Comparison of ENCODE assay signal across 8 mouse cellular contexts in genomic region chr4:133085011-133085782, GRCm38 (mm10). TPM values are rescaled to one million over a fixed set of nuclear protein-coding genes. Genes with fewer than 3 reads are reported as not detected.
DNase-seq lines count a peak whose midpoint lies in the region; TF ChIP-seq lines count a peak whose summit lies in the region.

No protein-coding gene starts in this region.

- H3K4me3 ChIP-seq in embryonic facial prominence, embryonic 10.5 days, result peak overlapping the region; percentile 59
- peak overlapping the region; percentile 57 for H3K4me3 ChIP-seq in small intestine, adult 2 months (ENCODE audit: low read depth, low read length)

- TF ChIP-seq CTCF in small intestine, adult 2 months (IDR thresholded peaks at IDR 0.05; ENCODE audit: extremely low read depth, insufficient read length, insufficient replicate concordance, low read depth, low read length), result no peak

- DNase-seq in adrenal gland, adult (ENCODE audit: inconsistent age in 2 of 2, low spot score in 1 of 2), result peak; percentile 74 to 83
- no peak for DNase-seq in adrenal gland, postnatal 4 days (ENCODE audit: low spot score in 2 of 2)
- peak; percentile 69 for DNase-seq in R1 (ENCODE audit: low read depth, low spot score)
- DNase-seq in embryonic facial prominence, embryonic 10.5 days (ENCODE audit: low spot score), result peak; percentile 67
- peak; percentile 62 for DNase-seq in heart, postnatal 4 days
- peak; percentile 51 to 64 for DNase-seq in layer of hippocampus, postnatal 14 days (ENCODE audit: low spot score in 2 of 2)
- peak; percentile 60 for DNase-seq in lung, postnatal 36 days

- peaks cover 2% of the 10 kb centered on the region; the same call in 1 of the 2 replicates for H3K36me3 ChIP-seq in embryonic facial prominence, embryonic 10.5 days (replicated peaks)
- no peaks in the 10 kb centered on the region for H3K36me3 ChIP-seq in small intestine, adult 2 months (ENCODE audit: control insufficient read depth, insufficient read depth, low read length)

- H3K27me3 ChIP-seq in embryonic facial prominence, embryonic 10.5 days (replicated peaks; ENCODE audit: low read depth, poor library complexity, severe bottlenecking), result peaks cover 39% of the 10 kb centered on the region
- H3K27me3 ChIP-seq in small intestine, adult 2 months (ENCODE audit: control insufficient read depth, insufficient read depth, low read length), result no peaks in the 10 kb centered on the region

- TF ChIP-seq POLR2A in small intestine, adult 2 months (IDR thresholded peaks at IDR 0.05; ENCODE audit: low read depth, low read length), result no peak

- H3K27ac ChIP-seq in embryonic facial prominence, embryonic 10.5 days (replicated peaks), result peak overlapping the region; percentile 73
- peak overlapping the region; percentile 84 for H3K27ac ChIP-seq in small intestine, adult 2 months (ENCODE audit: insufficient read depth, low read depth, low read length)

- 1% methylated on average over 53 of the region's 53 CpGs for WGBS in embryonic facial prominence, embryonic 10.5 days
- 2% methylated on average over 53 of the region's 53 CpGs for WGBS in small intestine, adult 2 months

- peaks cover 48% of the 10 kb centered on the region for H3K4me1 ChIP-seq in embryonic facial prominence, embryonic 10.5 days
- H3K4me1 ChIP-seq in small intestine, adult 2 months (ENCODE audit: control insufficient read depth, insufficient read depth, insufficient read length, low read length), result peaks cover 38% of the 10 kb centered on the region

- no peaks in the 10 kb centered on the region for H3K9me3 ChIP-seq in embryonic facial prominence, embryonic 10.5 days

RNA-seq across cellular contexts. Expression of gene Wasf2, which starts 45.1 kb away (rescaled TPM):
- 100 to 1,000 TPM; 155 to 157 TPM for total RNA-seq in adrenal gland, postnatal 4 days (2021)
- 66.7 and 73.0 TPM in 2 replicates for polyA plus RNA-seq in embryonic facial prominence, embryonic 10.5 days (2016; fragmentation: Nextera tagmentation; extraction: Ambion mirVana)
- total RNA-seq in heart, postnatal 4 days (2021), result 100 to 1,000 TPM; 141 to 149 TPM
- total RNA-seq in layer of hippocampus, postnatal 14 days (2021), result 10 to 100 TPM; 37.4 to 45.0 TPM
- polyA plus RNA-seq in small intestine, adult 2 months (2012; rRNA removed), result 37.6 and 97.6 TPM in 2 replicates

Comparison
In these comparisons a context has a peak if more than half of its experiments do, and no peak if none do; other contexts are left out.
1. DNase-seq: peak in adrenal gland, adult (2 of 2), R1 (single experiment), embryonic facial prominence, embryonic 10.5 days (single experiment), heart, postnatal 4 days (single experiment), layer of hippocampus, postnatal 14 days (2 of 2) and lung, postnatal 36 days (single experiment); none in adrenal gland, postnatal 4 days (0 of 2).